Mouse (Mus musculus) embryonic facial prominence, embryonic 15.5 days (tissue): ENCODE results near the gene Kdm2b. TPM values are rescaled to one million over a fixed set of nuclear protein-coding genes. Genes with fewer than 3 reads are reported as not detected.

Experiments
- ATAC-seq: fragments of 200-750 bp; cut with Nextera tagmentation; 2 replicates; pipeline ENCODE4 v1.8.0; 2017; ENCODE audit warnings: low read depth, moderate TSS enrichment; ENCODE audit not compliant: insufficient number of reproducible peaks, low FRiP score, low TSS enrichment
- H3K27ac ChIP-seq: fragments of 300-500 bp; sonication (generic); replicated peaks from 2 replicates; pipeline ENCODE4 v1.5.1; 2015; ENCODE audit warnings: mild to moderate bottlenecking, inconsistent platforms
- H3K27me3 ChIP-seq: fragments of 300-500 bp; sonication (generic); 2 replicates; pipeline ENCODE4 v1.6.1; 2015; ENCODE audit warnings: inconsistent platforms
- H3K36me3 ChIP-seq: fragments of 300-500 bp; sonication (generic); 2 replicates; pipeline ENCODE4 v1.6.1; 2015; ENCODE audit warnings: mild to moderate bottlenecking, inconsistent platforms
- H3K4me1 ChIP-seq: fragments of 300-500 bp; sonication (generic); 2 replicates; pipeline ENCODE4 v1.6.1; 2015; ENCODE audit warnings: inconsistent platforms
- H3K4me2 ChIP-seq: fragments of 300-500 bp; sonication (generic); replicated peaks from 2 replicates; pipeline ENCODE4 v1.6.1; 2015; ENCODE audit warnings: mild to moderate bottlenecking, inconsistent platforms
- H3K4me3 ChIP-seq: fragments of 300-500 bp; sonication (generic); replicated peaks from 2 replicates; pipeline ENCODE4 v1.5.1; 2015; ENCODE audit warnings: mild to moderate bottlenecking, inconsistent platforms
- H3K9ac ChIP-seq: fragments of 300-500 bp; sonication (generic); 2 replicates; pipeline ENCODE4 v1.6.1; 2015; ENCODE audit warnings: inconsistent platforms
- H3K9me3 ChIP-seq: fragments of 300-500 bp; sonication (generic); replicated peaks from 2 replicates; pipeline ENCODE4 v1.6.1; 2016; ENCODE audit warnings: inconsistent platforms
- WGBS: fragments of 180-500 bp; shearing (Covaris S2); methylation state at CpG from one replicate; pipeline ENCODE4 v1.1.7; 2015; 5-methylcytosine and 5-hydroxymethylcytosine counted together
- polyA plus RNA-seq: library from polyadenylated mRNA; unstranded; fragments of >200 nt; fragmentation: Nextera tagmentation; extraction: Ambion mirVana; gene quantifications from 2 replicates; pipeline ENCODE4 v1.2.1, GENCODE M21; 2015

The Kdm2b gene
- polyA plus RNA-seq, 1 experiment from 2014 or later, result 43.9 TPM

- Histone ChIP-seq H3K4me2 (no peak overlapping the region), H3K27ac (no peak overlapping the region), H3K36me3 (peaks cover 50% of the 10 kb centered on the region), H3K27me3 (no peaks in the 10 kb centered on the region), H3K9ac (no peak overlapping the region), H3K4me1 (no peaks in the 10 kb centered on the region), H3K9me3 (no peaks in the 10 kb centered on the region), H3K4me3 (no peak overlapping the region)
- no peak for ATAC-seq
- 68% methylated on average over 2 of the region's 2 CpGs for WGBS
Observed at GRCm38 (mm10) chr5:122873573-122873972, 116.0 kb downstream of the Kdm2b start.

DNA sequence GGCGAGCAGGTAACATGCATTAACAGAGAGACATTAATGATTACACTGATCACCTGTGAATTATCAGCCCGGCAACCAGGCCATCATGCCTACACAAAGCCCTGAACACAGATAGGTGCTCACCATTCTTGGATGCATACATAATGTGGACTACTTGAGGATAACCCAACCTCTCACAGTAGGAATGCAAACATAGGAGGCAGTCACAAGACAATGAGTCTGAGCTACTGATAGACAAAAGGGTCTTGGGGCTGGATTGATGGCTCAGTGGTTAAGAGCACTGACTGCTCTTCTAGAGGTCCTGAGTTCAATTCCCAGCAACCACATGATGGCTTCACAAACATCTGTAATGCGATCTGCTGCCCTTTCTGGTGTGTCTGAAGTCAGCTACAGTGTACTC lies 117.0 kb downstream of the Kdm2b start:
- Histone ChIP-seq H3K27ac (no peak overlapping the region), H3K9ac (no peak overlapping the region), H3K9me3 (no peaks in the 10 kb centered on the region), H3K4me3 (no peak overlapping the region), H3K36me3 (peaks cover 54% of the 10 kb centered on the region), H3K27me3 (no peaks in the 10 kb centered on the region), H3K4me2 (no peak overlapping the region), H3K4me1 (no peaks in the 10 kb centered on the region)
- ATAC-seq, result no peak
- 92% methylated on average over 3 of the region's 3 CpGs for WGBS

- Histone ChIP-seq H3K36me3 (peaks cover 61% of the 10 kb centered on the region), H3K4me3 (no peak overlapping the region)
Observed at GRCm38 (mm10) chr5:122863053-122863452, 126.6 kb downstream of the Kdm2b start.

GRCm38 (mm10) chr5:122855858-122856257 lies 133.8 kb downstream of the Kdm2b start:
- H3K4me1 ChIP-seq, result peaks cover 8% of the 10 kb centered on the region
- H3K9me3 ChIP-seq, result no peaks in the 10 kb centered on the region
- H3K9ac ChIP-seq, result no peak overlapping the region
- WGBS, result 75% methylated on average over 3 of the region's 3 CpGs
- no peak for ATAC-seq
- no peak overlapping the region for H3K4me2 ChIP-seq
- H3K27ac ChIP-seq, result no peak overlapping the region
- no peak overlapping the region for H3K4me3 ChIP-seq
- no peaks in the 10 kb centered on the region for H3K36me3 ChIP-seq
- H3K27me3 ChIP-seq, result no peaks in the 10 kb centered on the region

More at GRCm38 (mm10) chr5:122863053-122863452, 126.6 kb downstream of the Kdm2b start:
- Histone ChIP-seq H3K27ac (no peak overlapping the region), H3K9ac (no peak overlapping the region), H3K9me3 (no peaks in the 10 kb centered on the region), H3K4me2 (no peak overlapping the region), H3K27me3 (no peaks in the 10 kb centered on the region), H3K4me1 (no peaks in the 10 kb centered on the region)
- 86% methylated on average over 2 of the region's 2 CpGs for WGBS
- no peak for ATAC-seq

- Histone ChIP-seq H3K4me1 (peaks cover 12% of the 10 kb centered on the region), H3K9ac (no peak overlapping the region), H3K9me3 (no peaks in the 10 kb centered on the region), H3K27me3 (no peaks in the 10 kb centered on the region), H3K4me2 (no peak overlapping the region), H3K36me3 (no peaks in the 10 kb centered on the region), H3K4me3 (no peak overlapping the region), H3K27ac (no peak overlapping the region)
- no peak for ATAC-seq
- 86% methylated on average over 2 of the region's 2 CpGs for WGBS
Observed at GRCm38 (mm10) chr5:122852611-122853010, 137.0 kb downstream of the Kdm2b start.

DNA sequence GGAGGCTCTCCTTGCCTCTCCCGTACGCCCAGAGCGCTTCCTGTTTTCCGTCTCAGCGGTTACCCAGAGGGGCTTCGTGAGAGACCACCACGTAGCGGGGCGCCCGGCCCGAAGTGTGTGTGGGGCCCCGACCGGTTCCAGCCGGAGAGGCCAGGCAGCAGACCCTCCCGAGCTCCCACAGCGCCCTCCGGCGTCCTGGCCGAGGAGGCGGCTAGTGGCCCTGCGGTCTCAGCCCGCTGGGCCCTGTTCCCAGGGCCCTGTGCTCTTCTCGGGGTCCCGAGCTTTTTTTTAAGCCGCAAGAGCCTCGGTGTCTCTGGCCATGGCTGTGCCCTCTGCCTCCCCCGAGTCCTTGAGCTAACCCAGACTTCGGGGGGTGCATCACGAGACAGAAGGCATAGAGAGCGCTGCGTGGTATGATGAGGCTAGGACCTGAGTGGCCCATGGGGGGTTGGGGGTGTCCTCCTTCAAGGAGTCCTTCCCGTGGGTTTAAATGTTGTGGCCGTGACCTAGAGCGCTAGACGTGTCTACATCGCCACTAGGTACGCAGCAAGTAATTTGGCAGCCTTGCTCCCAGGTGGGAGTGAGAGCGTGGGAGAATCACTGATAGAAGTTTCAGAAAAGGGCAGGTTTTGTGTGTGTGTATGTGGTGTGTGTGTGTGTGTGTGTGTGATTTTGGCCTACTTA lies 139.2 kb downstream of the Kdm2b start:
- Histone ChIP-seq H3K27ac (peak overlapping the region; percentile 90), H3K36me3 (no peaks in the 10 kb centered on the region), H3K4me3 (peak overlapping the region; percentile 96), H3K4me1 (peaks cover 12% of the 10 kb centered on the region), H3K4me2 (peak overlapping the region; percentile 88), H3K9ac (peak overlapping the region; percentile 94), H3K9me3 (no peaks in the 10 kb centered on the region), H3K27me3 (no peaks in the 10 kb centered on the region)
- peak; percentile 73 for ATAC-seq
- WGBS, result under 1% methylated on average over 38 of the region's 38 CpGs

DNA sequence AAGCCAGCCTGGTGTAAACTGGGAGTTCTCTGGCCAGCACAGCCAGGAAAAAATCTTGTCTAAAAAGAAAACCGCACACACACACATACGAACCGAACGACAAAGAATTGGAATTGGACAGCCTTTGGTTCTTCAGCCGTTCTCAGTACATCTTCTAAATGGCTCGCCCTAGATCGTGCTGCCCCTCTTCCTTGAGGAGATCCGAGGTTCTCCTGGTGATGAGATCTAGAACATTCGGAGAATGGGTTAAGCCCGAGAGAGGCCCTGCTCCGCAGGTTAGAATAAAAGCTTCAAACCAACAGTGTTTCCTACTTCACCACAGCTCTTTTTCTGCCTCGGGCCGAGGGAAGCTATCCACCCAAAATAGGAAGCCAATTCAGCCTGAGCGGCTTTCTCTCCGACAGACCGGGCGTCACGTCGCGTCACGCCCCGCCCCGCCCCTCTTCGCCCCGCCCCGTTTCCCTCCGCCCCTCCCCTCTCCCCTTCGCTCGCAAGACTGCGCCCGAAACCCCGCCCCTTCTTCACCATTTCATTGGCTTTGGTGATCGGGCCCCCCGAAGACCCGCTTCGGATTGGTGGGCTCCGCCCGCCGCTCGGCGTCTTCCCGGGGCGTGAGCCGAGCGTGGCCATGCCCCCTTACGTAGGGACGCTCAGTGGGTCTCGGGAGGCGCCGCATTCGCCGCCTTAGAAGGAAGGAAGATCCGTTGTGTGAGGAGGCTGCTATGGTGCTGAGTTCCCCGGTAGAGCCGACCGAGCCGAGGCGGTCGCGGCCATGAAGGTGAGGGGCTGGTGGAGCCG lies 139.9 kb downstream of the Kdm2b start, which contains the start of gene Rnf34:
Rnf34 (plus strand) TSS at position 528 of the 798 bp plus-strand sequence.
- Histone ChIP-seq H3K27me3 (no peaks in the 10 kb centered on the region), H3K9ac (peak within 1 kb of the TSS; percentile 94), H3K4me3 (peak within 1 kb of the TSS; percentile 96), H3K4me2 (peak within 1 kb of the TSS; percentile 88), H3K4me1 (peaks cover 12% of the 10 kb centered on the region), H3K36me3 (no peaks in the 10 kb centered on the region), H3K27ac (peak within 1 kb of the TSS; percentile 91), H3K9me3 (no peaks in the 10 kb centered on the region)
- under 1% methylated on average over 60 of the region's 61 CpGs for WGBS
- ATAC-seq, result peak; percentile 100

DNA sequence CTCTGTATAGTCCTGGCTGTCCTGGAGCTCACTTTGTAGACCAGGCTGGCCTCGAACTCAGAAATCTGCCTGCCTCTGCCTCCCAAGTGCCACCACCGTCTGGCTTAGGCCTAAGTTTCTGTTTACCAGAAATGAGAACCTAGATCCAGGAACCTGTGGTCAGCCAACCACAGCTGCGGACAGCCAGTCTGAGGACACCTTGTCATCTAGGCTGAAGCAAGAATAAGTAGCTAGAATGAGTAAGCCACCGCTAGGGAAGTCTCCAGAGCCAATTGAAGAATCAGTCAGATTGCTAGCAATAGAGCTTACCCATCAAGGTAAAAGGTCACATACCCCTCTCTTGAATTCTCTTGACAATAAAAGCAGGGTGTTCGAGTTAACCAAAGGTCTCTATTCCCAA lies 145.8 kb downstream of the Kdm2b start:
- H3K9me3 ChIP-seq, result no peaks in the 10 kb centered on the region
- no peak overlapping the region for H3K9ac ChIP-seq
- H3K27ac ChIP-seq, result no peak overlapping the region
- H3K4me1 ChIP-seq, result no peaks in the 10 kb centered on the region
- no peak overlapping the region for H3K4me3 ChIP-seq
- no peaks in the 10 kb centered on the region for H3K27me3 ChIP-seq
- H3K36me3 ChIP-seq, result no peaks in the 10 kb centered on the region
- H3K4me2 ChIP-seq, result no peak overlapping the region
- no peak for ATAC-seq
- 86% methylated on average over 5 of the region's 5 CpGs for WGBS

GRCm38 (mm10) chr5:122841126-122841525 lies 148.5 kb downstream of the Kdm2b start:
- Histone ChIP-seq H3K36me3 (no peaks in the 10 kb centered on the region), H3K9ac (no peak overlapping the region), H3K4me2 (no peak overlapping the region), H3K27ac (no peak overlapping the region), H3K27me3 (no peaks in the 10 kb centered on the region), H3K9me3 (no peaks in the 10 kb centered on the region), H3K4me3 (no peak overlapping the region), H3K4me1 (no peaks in the 10 kb centered on the region)
- ATAC-seq, result no peak
- 82% methylated on average over 2 of the region's 2 CpGs for WGBS

DNA sequence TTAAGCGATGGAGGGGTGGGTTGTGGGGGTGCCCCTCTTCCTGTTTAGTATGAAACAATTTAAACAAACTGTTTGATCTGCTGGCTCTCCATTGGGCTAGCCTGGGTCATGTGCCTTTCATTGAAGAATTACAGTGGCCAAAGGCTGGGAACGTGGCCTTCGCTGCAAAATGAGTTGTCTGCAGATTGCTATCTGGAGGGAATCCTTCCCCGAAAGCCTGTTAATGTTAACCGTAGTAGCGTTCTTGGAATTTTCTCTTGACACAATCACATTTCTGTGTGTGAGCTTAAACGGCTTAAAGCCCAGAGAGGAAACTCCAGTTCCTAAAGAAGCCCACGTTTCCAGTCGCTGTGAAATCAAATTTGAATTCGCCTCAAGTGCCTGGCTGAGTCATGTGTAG lies 156.6 kb downstream of the Kdm2b start:
- no peak for ATAC-seq
- WGBS, result 77% methylated on average over 10 of the region's 10 CpGs
- Histone ChIP-seq H3K4me1 (no peaks in the 10 kb centered on the region), H3K27ac (no peak overlapping the region), H3K36me3 (no peaks in the 10 kb centered on the region), H3K4me2 (no peak overlapping the region), H3K9ac (no peak overlapping the region), H3K9me3 (no peaks in the 10 kb centered on the region), H3K27me3 (no peaks in the 10 kb centered on the region), H3K4me3 (no peak overlapping the region)

DNA sequence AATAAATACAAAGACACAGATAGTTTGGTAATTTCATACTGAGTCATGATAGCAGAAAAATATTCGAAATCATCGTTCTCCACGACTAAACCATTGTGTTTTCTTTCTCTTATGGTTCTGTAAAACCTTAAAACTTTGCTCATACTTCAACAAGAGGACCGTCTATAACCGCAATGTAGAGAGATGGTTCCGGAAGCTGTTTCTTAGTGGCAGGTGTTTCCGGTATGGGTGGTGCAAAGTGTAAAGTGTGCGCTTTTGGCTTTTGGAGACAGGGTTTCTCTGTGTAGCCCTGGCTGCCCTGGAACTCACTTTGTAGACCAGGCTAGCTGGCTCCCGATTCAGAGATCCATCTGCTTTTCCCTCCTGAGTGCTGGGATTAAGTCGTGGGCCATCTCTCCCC lies 157.1 kb downstream of the Kdm2b start:
- Histone ChIP-seq H3K9me3 (no peaks in the 10 kb centered on the region), H3K4me2 (no peak overlapping the region), H3K9ac (no peak overlapping the region), H3K4me1 (no peaks in the 10 kb centered on the region), H3K27ac (no peak overlapping the region), H3K36me3 (no peaks in the 10 kb centered on the region), H3K27me3 (no peaks in the 10 kb centered on the region), H3K4me3 (no peak overlapping the region)
- 86% methylated on average over 10 of the region's 10 CpGs for WGBS
- no peak for ATAC-seq
